Mouse (Mus musculus) heart, embryonic 11.5 days (tissue): ENCODE results near the gene Yipf4. TPM values are rescaled to one million over a fixed set of nuclear protein-coding genes. Genes with fewer than 3 reads are reported as not detected.
A peak's percentile ranks its signal among the peaks of the same experiment; 100 is the strongest.

Experiments
- ATAC-seq: fragments of 200-750 bp; cut with Nextera tagmentation; replicated peaks from 2 replicates; pipeline ENCODE4 v1.8.0; 2017; ENCODE audit warnings: moderate library complexity; ENCODE audit not compliant: insufficient number of reproducible peaks, low FRiP score, low TSS enrichment
- H3K27ac ChIP-seq: fragments of 300-500 bp; sonication (generic); 2 replicates; pipeline ENCODE4 v1.5.1; 2014; ENCODE audit warnings: mild to moderate bottlenecking, low read depth, low read length
- H3K27me3 ChIP-seq: fragments of 300-500 bp; sonication (generic); 2 replicates; pipeline ENCODE4 v1.6.1; 2014; ENCODE audit warnings: mild to moderate bottlenecking, low read length, mixed read lengths; ENCODE audit not compliant: control insufficient read depth, insufficient read depth
- H3K36me3 ChIP-seq: fragments of 300-500 bp; sonication (generic); 2 replicates; pipeline ENCODE4 v1.6.1; 2014; ENCODE audit warnings: mild to moderate bottlenecking, low read length, moderate library complexity, mixed read lengths; ENCODE audit not compliant: control insufficient read depth, insufficient read depth
- H3K4me1 ChIP-seq: fragments of 300-500 bp; sonication (generic); 2 replicates; pipeline ENCODE4 v1.6.1; 2014; ENCODE audit warnings: low read length; ENCODE audit not compliant: control insufficient read depth, insufficient read depth
- H3K4me2 ChIP-seq: fragments of 300-500 bp; sonication (generic); 2 replicates; pipeline ENCODE4 v1.6.1; 2014; ENCODE audit warnings: mild to moderate bottlenecking, moderate library complexity
- H3K4me3 ChIP-seq: fragments of 300-500 bp; sonication (generic); 2 replicates; pipeline ENCODE4 v1.5.1; 2014; ENCODE audit warnings: low read depth, low read length
- H3K9ac ChIP-seq: fragments of 300-500 bp; sonication (generic); 2 replicates; pipeline ENCODE4 v1.6.1; 2014; ENCODE audit warnings: mild to moderate bottlenecking, low read depth, low read length, moderate library complexity
- H3K9me3 ChIP-seq: fragments of 300-500 bp; sonication (generic); replicated peaks from 2 replicates; pipeline ENCODE4 v1.6.1; 2016; ENCODE audit warnings: low read length; ENCODE audit not compliant: control insufficient read depth
- WGBS: fragments of 180-500 bp; shearing (Covaris S2); extraction: QIAGEN DNeasy Blood & Tissue Kit; methylation state at CpG from one replicate; pipeline ENCODE4 v1.1.7; 2014; ENCODE audit not compliant: insufficient replicate concordance; 5-methylcytosine and 5-hydroxymethylcytosine counted together
- polyA plus RNA-seq: library from polyadenylated mRNA; unstranded; fragments of >200 nt; fragmentation: Nextera tagmentation; extraction: Ambion mirVana; gene quantifications from 2 replicates; pipeline ENCODE4 v1.2.1, GENCODE M21; 2014

Yipf4 gene
- polyA plus RNA-seq, 1 experiment from 2014 or later, result 43.2 TPM

DNA sequence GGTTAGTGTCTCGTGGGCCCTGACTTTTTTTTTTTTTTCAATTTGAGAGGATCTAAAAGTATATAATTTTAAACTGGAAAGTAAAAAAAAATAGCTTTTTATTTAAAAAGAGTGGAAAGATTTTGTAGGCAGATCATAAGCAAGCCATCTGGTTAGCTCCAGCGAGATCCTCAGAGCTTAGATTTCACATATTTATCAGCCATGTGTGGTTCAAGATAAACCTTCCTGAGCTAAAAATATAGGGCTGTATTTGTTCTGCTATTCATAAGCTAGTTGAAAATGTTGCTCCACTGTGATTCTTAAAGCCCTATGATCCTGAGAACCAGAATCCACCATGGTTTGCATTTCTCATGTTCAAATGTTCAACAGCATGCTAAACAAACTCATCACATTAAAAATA is 18.6 kb downstream of the Yipf4 start:
- no peaks in the 10 kb centered on the region for H3K36me3 ChIP-seq
- H3K27me3 ChIP-seq, result no peaks in the 10 kb centered on the region
- no peak overlapping the region for H3K4me2 ChIP-seq
- no peak for ATAC-seq
- no peak overlapping the region for H3K27ac ChIP-seq
- no peaks in the 10 kb centered on the region for H3K4me1 ChIP-seq
- H3K4me3 ChIP-seq, result no peak overlapping the region
- WGBS, result 59% methylated on average over 2 of the region's 2 CpGs
- no peak overlapping the region for H3K9ac ChIP-seq
- no peaks in the 10 kb centered on the region for H3K9me3 ChIP-seq

DNA sequence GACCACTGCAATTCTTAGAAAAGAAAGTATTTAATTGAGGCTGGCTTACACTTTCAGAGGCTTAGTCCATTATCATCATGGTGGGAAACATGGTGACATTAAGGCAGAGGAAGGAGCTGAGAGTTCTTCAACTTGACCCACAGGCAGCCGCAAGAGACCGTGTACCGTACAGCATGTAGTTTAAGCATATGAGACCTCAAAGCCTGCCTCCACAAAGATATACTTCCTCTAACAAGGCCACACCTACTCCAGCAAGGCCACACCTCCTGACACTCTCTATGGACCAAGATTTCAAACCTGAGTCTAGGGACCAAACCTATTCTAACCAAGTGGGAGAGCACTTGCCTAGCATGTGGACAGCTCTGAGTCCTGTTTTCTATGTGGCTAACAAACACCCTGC is 19.3 kb downstream of the Yipf4 start:
- H3K4me2 ChIP-seq, result no peak overlapping the region
- H3K9ac ChIP-seq, result no peak overlapping the region
- no peak overlapping the region for H3K4me3 ChIP-seq
- ATAC-seq, result no peak
- H3K4me1 ChIP-seq, result no peaks in the 10 kb centered on the region
- 85% methylated on average over 3 of the region's 3 CpGs for WGBS
- no peaks in the 10 kb centered on the region for H3K36me3 ChIP-seq
- no peaks in the 10 kb centered on the region for H3K27me3 ChIP-seq
- H3K9me3 ChIP-seq, result no peaks in the 10 kb centered on the region
- H3K27ac ChIP-seq, result no peak overlapping the region

DNA sequence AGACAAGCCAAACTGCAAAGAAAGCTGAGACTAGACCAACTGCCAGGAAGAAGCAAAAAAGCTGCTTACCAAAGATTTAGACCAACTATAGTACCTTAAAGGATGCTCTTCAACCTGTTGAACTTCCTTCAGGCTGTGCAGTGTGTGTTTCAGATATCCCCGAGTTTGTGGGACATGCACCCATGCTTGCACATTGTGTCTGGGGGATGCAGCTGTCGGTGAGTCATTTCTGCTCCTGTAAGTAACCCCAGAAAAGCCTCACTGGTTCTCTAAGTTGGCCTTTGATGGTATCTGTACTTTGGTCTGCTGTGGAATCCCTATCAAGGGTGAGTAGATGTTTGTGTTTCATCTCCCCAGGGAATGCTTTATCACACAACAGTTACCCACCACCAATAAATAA is 23.0 kb downstream of the Yipf4 start:
- WGBS, result 73% methylated on average over 2 of the region's 2 CpGs
- Histone ChIP-seq H3K4me2 (no peak overlapping the region), H3K9me3 (no peaks in the 10 kb centered on the region), H3K27ac (no peak overlapping the region), H3K36me3 (no peaks in the 10 kb centered on the region), H3K4me3 (no peak overlapping the region), H3K9ac (no peak overlapping the region), H3K27me3 (no peaks in the 10 kb centered on the region), H3K4me1 (no peaks in the 10 kb centered on the region)
- no peak for ATAC-seq

DNA sequence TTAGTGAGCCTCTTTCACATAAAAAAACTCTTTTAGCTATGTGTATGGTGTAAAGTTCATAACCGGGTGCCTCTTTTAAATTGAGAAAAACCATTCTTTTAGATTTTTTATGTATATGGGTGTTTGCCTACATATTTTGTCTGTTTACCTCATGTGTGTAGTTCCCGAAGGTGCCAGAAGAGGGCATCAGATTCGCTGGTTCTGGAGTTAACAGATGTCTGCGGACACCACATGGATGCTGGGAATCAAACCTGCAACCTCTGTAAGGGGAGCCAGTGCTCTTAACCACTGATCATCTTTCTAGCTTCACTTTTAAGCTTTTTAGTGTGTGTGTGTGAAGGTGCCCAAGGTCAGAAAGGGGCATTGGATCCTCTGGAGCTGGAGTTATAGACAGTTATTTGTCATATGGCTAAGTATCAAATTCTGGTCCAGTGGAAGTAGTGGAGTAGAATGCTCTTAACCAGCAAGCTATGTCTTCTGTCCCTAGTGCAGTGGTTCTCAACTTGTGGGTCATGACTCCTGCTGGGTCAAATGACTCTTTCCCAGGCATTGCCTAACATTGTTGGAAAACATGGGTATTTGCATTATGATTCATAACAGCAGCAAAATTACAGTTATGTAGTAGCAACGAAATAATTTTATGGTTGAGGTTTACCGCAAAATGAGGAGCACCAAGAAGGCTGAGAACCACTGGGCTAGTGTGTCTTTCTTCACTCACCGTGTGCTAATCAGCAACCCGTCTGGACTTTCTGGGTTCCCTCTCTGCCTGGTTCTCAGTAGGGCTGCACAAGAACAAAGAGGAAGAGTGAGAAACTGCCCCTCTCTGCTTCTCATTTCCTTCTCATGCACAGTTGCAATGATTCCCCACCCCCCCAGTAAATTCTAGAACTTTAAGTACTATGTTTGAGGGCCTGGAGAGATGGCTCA is 33.8 kb downstream of the Yipf4 start:
- 78% methylated on average over 8 of the region's 8 CpGs for WGBS
- Histone ChIP-seq H3K9me3 (no peaks in the 10 kb centered on the region), H3K4me3 (no peak overlapping the region), H3K4me2 (no peak overlapping the region), H3K9ac (no peak overlapping the region), H3K4me1 (peaks cover 7% of the 10 kb centered on the region), H3K27ac (no peak overlapping the region), H3K36me3 (no peaks in the 10 kb centered on the region), H3K27me3 (no peaks in the 10 kb centered on the region)
- ATAC-seq, result no peak

DNA sequence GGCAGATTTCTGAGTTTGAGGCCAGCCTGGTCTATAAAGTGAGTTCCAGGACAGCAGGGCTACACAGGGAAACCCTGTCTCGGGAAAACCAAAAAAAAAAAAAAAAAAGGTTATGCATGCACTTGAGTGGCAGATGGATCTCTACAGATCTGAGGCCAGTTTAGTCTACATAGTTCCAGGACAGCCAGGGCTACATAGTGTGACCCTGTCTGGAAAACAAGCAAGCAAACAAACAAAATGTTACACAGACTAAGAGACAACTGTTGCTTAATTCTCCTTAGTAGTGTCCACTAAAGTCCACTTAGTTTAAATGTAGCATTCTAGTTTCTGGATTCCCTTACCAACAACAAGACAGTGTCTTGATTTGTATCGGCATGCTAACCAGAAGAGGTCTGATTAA is 36.8 kb downstream of the Yipf4 start:
- no peaks in the 10 kb centered on the region for H3K27me3 ChIP-seq
- H3K4me1 ChIP-seq, result peaks cover 15% of the 10 kb centered on the region
- no peak overlapping the region for H3K4me2 ChIP-seq
- H3K4me3 ChIP-seq, result no peak overlapping the region
- H3K9ac ChIP-seq, result no peak overlapping the region
- H3K36me3 ChIP-seq, result no peaks in the 10 kb centered on the region
- no peaks in the 10 kb centered on the region for H3K9me3 ChIP-seq
- H3K27ac ChIP-seq, result no peak overlapping the region
- no peak for ATAC-seq
- 94% methylated on average over 2 of the region's 2 CpGs for WGBS

DNA sequence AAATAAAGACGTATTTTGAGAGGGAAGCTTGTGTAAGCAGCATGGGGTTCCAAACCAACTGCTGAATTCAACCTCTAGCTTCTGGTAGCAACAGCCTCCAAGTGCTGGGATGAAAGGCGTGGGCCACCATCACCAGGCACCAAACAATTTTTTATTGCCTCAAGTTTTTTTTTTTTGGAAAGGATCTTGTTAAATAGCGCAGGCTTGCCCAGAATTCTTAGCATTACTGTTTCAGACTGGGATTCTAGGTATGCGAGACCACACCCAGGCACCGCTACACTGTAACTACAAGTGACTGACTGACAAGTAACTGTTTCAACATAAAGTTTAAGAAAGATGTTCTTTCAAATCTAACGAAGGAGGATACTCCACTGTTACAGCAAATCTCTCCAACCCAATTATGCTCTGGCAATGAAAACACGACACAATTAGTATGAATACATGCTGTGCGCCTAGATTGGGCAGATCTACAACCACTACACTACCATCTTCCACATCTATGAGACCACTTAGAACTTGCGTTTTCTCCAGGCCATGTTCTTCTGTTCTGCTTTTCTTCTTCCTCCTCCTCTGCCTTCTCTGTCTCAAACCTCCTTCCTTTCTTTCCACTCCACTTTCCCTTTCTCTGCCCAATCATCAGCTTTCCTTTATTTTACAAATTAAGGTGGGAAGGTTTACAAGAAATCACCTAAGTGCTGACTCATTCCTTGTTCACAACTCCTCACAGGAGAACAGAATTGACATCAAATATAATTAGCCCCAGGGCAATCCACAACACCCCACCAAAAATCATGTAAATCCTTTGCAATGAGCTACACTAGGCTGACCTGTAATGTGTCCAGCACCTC is 37.7 kb downstream of the Yipf4 start:
- Histone ChIP-seq H3K9ac (peak overlapping the region; percentile 80; the same call in 1 of the 2 replicates), H3K4me3 (peak overlapping the region; percentile 90), H3K4me2 (peak overlapping the region; percentile 72), H3K4me1 (peaks cover 15% of the 10 kb centered on the region), H3K9me3 (no peaks in the 10 kb centered on the region), H3K27ac (peak overlapping the region; percentile 98), H3K36me3 (no peaks in the 10 kb centered on the region), H3K27me3 (no peaks in the 10 kb centered on the region)
- WGBS, result 83% methylated on average over 9 of the region's 9 CpGs
- ATAC-seq, result no peak

DNA sequence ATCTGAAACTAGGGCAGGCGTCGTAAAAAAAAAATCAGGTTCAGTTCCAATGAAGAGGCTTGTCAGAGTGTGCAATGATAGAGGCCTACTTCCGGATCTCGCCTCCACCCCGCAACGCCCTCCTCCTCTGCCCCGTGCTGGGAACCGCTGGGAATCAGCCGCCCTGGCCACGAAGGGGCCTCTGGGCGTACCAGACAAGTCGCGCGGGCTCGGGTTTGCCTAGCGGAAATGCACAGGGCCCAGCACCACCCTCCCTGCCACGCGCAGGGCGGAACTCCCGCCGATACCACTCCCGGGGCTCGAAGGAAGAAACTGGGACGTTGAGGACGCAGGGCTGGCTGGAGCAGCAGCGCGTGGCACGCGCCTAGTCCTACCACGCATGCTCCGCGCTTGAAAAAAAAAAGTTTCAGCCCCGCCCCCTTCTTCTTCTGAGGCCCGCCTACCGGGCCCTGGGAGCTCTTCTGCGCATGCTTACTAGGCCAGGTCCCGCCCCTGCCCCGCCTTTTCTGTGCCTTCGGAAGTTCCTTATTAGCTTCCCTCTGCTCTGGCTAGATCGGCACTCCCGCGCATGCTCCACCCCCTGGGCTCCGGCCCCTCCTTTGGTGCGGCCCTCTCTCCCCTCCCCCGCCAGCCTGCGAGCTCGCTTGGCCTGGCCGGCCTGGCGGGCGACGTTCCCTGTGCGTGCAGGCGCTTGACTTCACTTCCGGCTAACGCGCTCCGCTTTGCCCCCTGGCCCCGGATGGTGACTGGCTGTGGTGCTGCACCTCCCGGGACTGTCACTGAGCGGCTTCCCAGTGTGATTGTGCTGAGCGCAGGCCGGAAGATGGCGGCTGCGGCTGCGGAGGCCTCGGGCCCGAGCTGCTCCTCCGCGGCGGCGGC is 38.7 kb downstream of the Yipf4 start, which contains the start of gene Birc6:
Gene Birc6, plus strand, starts transcription at position 567 of the 879 bp plus-strand sequence.
- Histone ChIP-seq H3K36me3 (no peaks in the 10 kb centered on the region), H3K4me1 (peaks cover 15% of the 10 kb centered on the region), H3K4me2 (peak within 1 kb of the TSS; percentile 76), H3K4me3 (peak within 1 kb of the TSS; percentile 90), H3K9ac (peak within 1 kb of the TSS; percentile 93), H3K27me3 (no peaks in the 10 kb centered on the region), H3K9me3 (no peaks in the 10 kb centered on the region), H3K27ac (peak within 1 kb of the TSS; percentile 98)
- under 1% methylated on average over 68 of the region's 71 CpGs for WGBS
- ATAC-seq, result peak; percentile 98
